In genomic region chr8:73132080-73132479, GRCm38 (mm10) we compare ENCODE assay signal across 21 mouse cellular contexts.
DNase-seq lines count a peak whose midpoint lies in the region; ATAC-seq and TF ChIP-seq lines count a peak whose summit lies in the region.
"Had no signal": no experiment of that assay in that cellular context is flagged by ENCODE, and none has a peak within 500 bp of the region (broad histone marks: within the 10 kb centered on the region; RNA-seq: fewer than 3 reads in every experiment).

No protein-coding gene starts in this region.

- WGBS in forebrain, embryonic 14.5 days, result 92% methylated on average over 2 of the region's 2 CpGs
- 91% methylated on average over 2 of the region's 2 CpGs for WGBS in forebrain, embryonic 11.5 days

- TF ChIP-seq POLR2A in cortical plate, adult 2 months (IDR thresholded peaks at IDR 0.05; ENCODE audit: extremely low read depth, insufficient read depth, low read length), result no peak

- H3K27me3 ChIP-seq in forebrain, embryonic 14.5 days (replicated peaks; ENCODE audit: control insufficient read depth, insufficient read depth, low read length), result no peaks in the 10 kb centered on the region
- H3K27me3 ChIP-seq in forebrain, embryonic 11.5 days (ENCODE audit: control insufficient read depth, insufficient read depth, low read length), result no peaks in the 10 kb centered on the region
- H3K27me3 ChIP-seq: embryonic facial prominence, embryonic 13.5 days; heart, embryonic 12.5 days; hindbrain, embryonic 12.5 days had no signal

- no peak for TF ChIP-seq CTCF in cortical plate, adult 2 months (IDR thresholded peaks at IDR 0.05; ENCODE audit: extremely low read depth, insufficient read depth, low read length)

- peak; percentile 60; the same call in 1 of the 2 replicates for ATAC-seq in forebrain, embryonic 14.5 days
- no peak for ATAC-seq in forebrain, embryonic 11.5 days (replicated peaks; ENCODE audit: low FRiP score)
- ATAC-seq: hindbrain, embryonic 16.5 days; inflammation-experienced regulatory T-cells, adult 6 months; intestine, postnatal 0 days had no signal

- intact Hi-C loops in left cerebral cortex, postnatal 10 days (cut with DNase I), result no loop called here

- H3K4me3 ChIP-seq in forebrain, embryonic 14.5 days (ENCODE audit: low read depth, low read length), result no peak overlapping the region
- no peak overlapping the region for H3K4me3 ChIP-seq in forebrain, embryonic 11.5 days (ENCODE audit: low read depth, low read length)
- no peak overlapping the region for H3K4me3 ChIP-seq in cortical plate, adult 2 months (ENCODE audit: insufficient read depth, low read length)
- H3K4me3 ChIP-seq: embryonic facial prominence, embryonic 13.5 days; gastrocnemius, adult 2 months; heart, embryonic 12.5 days; hindbrain, embryonic 12.5 days had no signal

- no peaks in the 10 kb centered on the region for H3K4me1 ChIP-seq in forebrain, embryonic 14.5 days (ENCODE audit: control insufficient read depth, insufficient read depth, low read length)
- no peaks in the 10 kb centered on the region for H3K4me1 ChIP-seq in forebrain, embryonic 11.5 days (replicated peaks; ENCODE audit: control insufficient read depth, insufficient read depth, low read length)
- H3K4me1 ChIP-seq in cortical plate, adult 2 months (ENCODE audit: control insufficient read depth, insufficient read depth, low read length), result peaks cover 4% of the 10 kb centered on the region
- H3K4me1 ChIP-seq: embryonic facial prominence, embryonic 13.5 days; hindbrain, embryonic 12.5 days had no signal

- DNase-seq in forebrain, embryonic 14.5 days (ENCODE audit: low spot score), result peak; percentile 28
- no peak for DNase-seq in forebrain, embryonic 11.5 days (ENCODE audit: low spot score)
- DNase-seq in left cerebral cortex, adult 11 months (ENCODE audit: low spot score), result peak; percentile 21
- DNase-seq in left cerebral cortex, postnatal 10 days (ENCODE audit: extremely low spot score in 1 of 2, low spot score in 2 of 2), result no peak
- peak; percentile 76 for DNase-seq in brain, adult 2 months (ENCODE audit: low read depth, low spot score)
- DNase-seq in thymus, postnatal 10 days (ENCODE audit: low spot score in 2 of 2), result no peak
- DNase-seq in layer of hippocampus, postnatal 25 days (ENCODE audit: extremely low spot score in 1 of 2, low spot score in 1 of 2), result no peak
- DNase-seq: adrenal gland, postnatal 14 days; cerebellum, adult 11-12 months; cerebellum, adult 9-10 months; cerebellum, postnatal 25 days; gastrocnemius, adult 2 months; gastrocnemius, postnatal 25 days; heart, postnatal 4 days had no signal

- peak overlapping the region; percentile 52; the same call in 1 of the 2 replicates for H3K27ac ChIP-seq in forebrain, embryonic 14.5 days (ENCODE audit: low read depth, low read length)
- no peak overlapping the region for H3K27ac ChIP-seq in forebrain, embryonic 11.5 days (ENCODE audit: low read depth, low read length)
- peak overlapping the region; percentile 93 for H3K27ac ChIP-seq in cortical plate, adult 2 months (ENCODE audit: insufficient read depth, low read length)
- H3K27ac ChIP-seq: embryonic facial prominence, embryonic 13.5 days; gastrocnemius, adult 2 months; hindbrain, embryonic 12.5 days had no signal

- no peak overlapping the region for H3K9ac ChIP-seq in forebrain, embryonic 14.5 days (ENCODE audit: low read length)
- H3K9ac ChIP-seq in forebrain, embryonic 11.5 days (ENCODE audit: low read length), result no peak overlapping the region
- H3K9ac ChIP-seq: embryonic facial prominence, embryonic 13.5 days; heart, embryonic 12.5 days; hindbrain, embryonic 12.5 days had no signal

- H3K9me3 ChIP-seq in forebrain, embryonic 14.5 days (replicated peaks; ENCODE audit: control insufficient read depth, low read length), result no peaks in the 10 kb centered on the region
- H3K9me3 ChIP-seq in forebrain, embryonic 11.5 days (ENCODE audit: control insufficient read depth, low read length), result no peaks in the 10 kb centered on the region
- H3K9me3 ChIP-seq: embryonic facial prominence, embryonic 13.5 days; heart, embryonic 12.5 days; hindbrain, embryonic 12.5 days had no signal

- peaks cover 2% of the 10 kb centered on the region; the same call in 1 of the 2 replicates for H3K36me3 ChIP-seq in forebrain, embryonic 14.5 days (ENCODE audit: control insufficient read depth, insufficient read depth, low read length)
- H3K36me3 ChIP-seq in forebrain, embryonic 11.5 days (ENCODE audit: control insufficient read depth, insufficient read depth, low read length), result no peaks in the 10 kb centered on the region

- no peak overlapping the region for H3K4me2 ChIP-seq in forebrain, embryonic 14.5 days (ENCODE audit: low read length)
- H3K4me2 ChIP-seq in forebrain, embryonic 11.5 days (ENCODE audit: low read depth, low read length, severe bottlenecking), result no peak overlapping the region
- H3K4me2 ChIP-seq: embryonic facial prominence, embryonic 13.5 days; heart, embryonic 12.5 days; hindbrain, embryonic 12.5 days had no signal

Comparison
In these comparisons a context has a peak if more than half of its experiments do, and no peak if none do; other contexts are left out.
1. DNase-seq: peak in forebrain, embryonic 14.5 days (single experiment), left cerebral cortex, adult 11 months (single experiment) and brain, adult 2 months (single experiment); none in forebrain, embryonic 11.5 days (single experiment), left cerebral cortex, postnatal 10 days (0 of 2), thymus, postnatal 10 days (0 of 2) and layer of hippocampus, postnatal 25 days (0 of 2).